Mouse (Mus musculus): ENCODE measurements at regions not wholly inside any gene's neighbourhood (a gene's known extent, or its start where the extent isn't known, plus 50 kb on each side); places are given as distances from the start of the nearest gene placed in this dataset.

DNA sequence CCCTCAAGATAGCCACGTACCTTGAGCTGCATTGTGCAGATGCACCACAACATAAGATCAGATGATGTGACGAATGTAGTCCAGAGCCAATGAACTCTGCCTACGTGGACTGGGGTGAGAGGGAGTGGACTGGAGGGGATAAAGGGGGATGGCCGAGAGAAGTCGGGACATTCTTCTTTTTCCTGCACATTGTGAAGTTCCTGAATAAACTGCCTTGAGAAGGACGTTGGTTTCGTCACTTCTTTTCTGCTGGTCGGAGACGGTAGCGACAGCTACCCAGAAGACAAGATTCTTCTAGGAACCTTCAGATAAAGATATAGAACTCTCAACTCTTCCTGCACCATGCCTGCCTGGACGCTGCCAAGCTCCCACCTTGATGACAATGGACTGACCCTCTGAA, 107.1 kb upstream of the Slc22a22 start:
- Histone ChIP-seq H3K36me3 (ENCODE audit: control insufficient read depth, insufficient read depth, low read length) (no peaks in the 10 kb centered on the region), H3K27ac (ENCODE audit: insufficient read depth, low read length) (no peak overlapping the region), H3K4me1 (ENCODE audit: control insufficient read depth, insufficient read depth, insufficient read length) (no peaks in the 10 kb centered on the region), H3K4me3 (ENCODE audit: extremely low read depth, insufficient read depth, insufficient read length) (no peak overlapping the region), H3K27me3 (ENCODE audit: control insufficient read depth, insufficient read depth, low read length) (no peaks in the 10 kb centered on the region)
- DNase-seq (ENCODE audit: low read depth in 1 of 2, low spot score in 2 of 2), result no peak
- WGBS, result 88% methylated on average over 11 of the region's 11 CpGs
- TF ChIP-seq CTCF (IDR thresholded peaks at IDR 0.05; ENCODE audit: extremely low read depth, insufficient read depth, insufficient read length, insufficient replicate concordance) (no peak), POLR2A (IDR thresholded peaks at IDR 0.05; ENCODE audit: low read depth, low read length) (no peak)

DNA sequence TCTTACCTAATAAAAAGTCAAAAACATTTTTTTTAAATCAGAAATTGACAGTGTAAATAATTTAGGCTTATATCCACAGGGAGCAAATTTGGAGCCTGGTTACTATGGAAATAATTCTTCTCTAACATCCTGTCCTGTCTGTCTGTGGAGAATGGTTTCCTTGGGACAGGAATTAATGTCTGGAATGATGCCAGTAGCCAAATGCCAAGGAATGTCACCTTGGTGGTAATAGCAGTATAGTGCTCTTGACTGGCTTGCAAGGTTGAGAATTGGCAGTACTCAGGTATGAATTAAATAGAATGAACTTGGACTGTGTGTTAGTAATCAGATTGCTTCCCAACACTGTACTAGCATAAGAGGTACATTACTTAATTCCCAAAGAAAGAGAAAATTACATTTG, 103.8 kb upstream of the Slc22a22 start:
- Histone ChIP-seq H3K4me1 (ENCODE audit: control insufficient read depth, insufficient read depth, insufficient read length) (no peaks in the 10 kb centered on the region), H3K27me3 (ENCODE audit: control insufficient read depth, insufficient read depth, low read length) (no peaks in the 10 kb centered on the region), H3K4me3 (ENCODE audit: extremely low read depth, insufficient read depth, insufficient read length) (no peak overlapping the region), H3K36me3 (ENCODE audit: control insufficient read depth, insufficient read depth, low read length) (no peaks in the 10 kb centered on the region), H3K27ac (ENCODE audit: insufficient read depth, low read length) (no peak overlapping the region)
- DNase-seq (ENCODE audit: low read depth in 1 of 2, low spot score in 2 of 2), result no peak
- TF ChIP-seq POLR2A (IDR thresholded peaks at IDR 0.05; ENCODE audit: low read depth, low read length), result no peak
- no peak for TF ChIP-seq CTCF (IDR thresholded peaks at IDR 0.05; ENCODE audit: extremely low read depth, insufficient read depth, insufficient read length, insufficient replicate concordance)

DNA sequence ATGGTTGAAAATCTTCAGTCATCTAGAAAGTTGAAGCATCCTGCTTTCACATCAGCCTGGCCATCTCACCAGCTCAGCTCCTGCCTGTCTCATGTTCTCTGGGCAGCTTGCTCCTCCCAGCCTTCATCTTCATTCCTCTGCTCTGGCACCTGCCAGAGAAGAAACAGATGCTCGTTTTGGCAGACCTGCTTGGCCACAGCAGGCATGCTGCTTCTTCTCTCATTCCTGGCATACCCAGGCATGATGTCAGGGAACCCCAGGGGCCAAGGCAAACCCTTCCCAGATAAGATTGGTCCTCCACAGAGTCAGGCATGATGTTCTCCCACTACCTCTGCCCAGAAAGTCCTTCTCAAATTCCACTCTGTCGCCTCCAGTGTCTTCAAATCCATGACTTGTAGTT, 101.4 kb upstream of the Slc22a22 start:
- 70% methylated on average over 2 of the region's 2 CpGs for WGBS

DNA sequence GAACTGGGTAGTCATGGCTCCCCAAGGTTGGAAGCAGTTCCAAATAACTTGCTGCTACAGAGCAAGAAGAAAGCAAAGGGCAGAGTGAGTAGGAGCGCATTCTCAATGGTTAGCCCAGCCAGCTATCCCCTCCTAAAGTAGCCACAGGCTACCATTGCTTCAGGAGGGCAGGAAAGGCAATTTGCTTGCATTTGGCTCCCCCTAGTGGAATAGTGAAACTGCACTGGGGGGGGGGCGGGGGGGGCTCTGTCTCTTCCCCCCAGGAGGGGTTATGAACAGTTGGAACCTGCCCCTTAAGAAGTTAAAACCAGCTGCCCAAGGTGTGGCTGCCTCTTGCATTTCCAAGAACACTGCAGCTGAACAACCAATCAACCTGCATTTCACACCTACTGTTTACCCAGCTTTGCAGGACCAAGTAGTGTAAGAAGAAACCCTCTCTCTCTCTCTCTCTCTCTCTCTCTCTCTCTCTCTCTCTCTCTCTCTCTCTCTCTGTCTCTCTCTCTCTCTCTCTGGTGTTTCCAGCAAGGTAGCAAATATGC, 96.7 kb upstream of the Slc22a22 start:
- H3K4me3 ChIP-seq (ENCODE audit: extremely low read depth, insufficient read depth, insufficient read length), result no peak overlapping the region
- no peak for TF ChIP-seq POLR2A (IDR thresholded peaks at IDR 0.05; ENCODE audit: low read depth, low read length)
- no peak for TF ChIP-seq CTCF (IDR thresholded peaks at IDR 0.05; ENCODE audit: extremely low read depth, insufficient read depth, insufficient read length, insufficient replicate concordance)
- no peaks in the 10 kb centered on the region for H3K36me3 ChIP-seq (ENCODE audit: control insufficient read depth, insufficient read depth, low read length)
- no peaks in the 10 kb centered on the region for H3K4me1 ChIP-seq (ENCODE audit: control insufficient read depth, insufficient read depth, insufficient read length)
- WGBS, result 47% methylated on average over 2 of the region's 2 CpGs
- H3K27ac ChIP-seq (ENCODE audit: insufficient read depth, low read length), result no peak overlapping the region
- DNase-seq (ENCODE audit: low read depth in 1 of 2, low spot score in 2 of 2), result no peak
- H3K27me3 ChIP-seq (ENCODE audit: control insufficient read depth, insufficient read depth, low read length), result no peaks in the 10 kb centered on the region

More for the DNA sequence above, 101.4 kb upstream of the Slc22a22 start:
- Histone ChIP-seq H3K36me3 (ENCODE audit: control insufficient read depth, insufficient read depth, low read length) (no peaks in the 10 kb centered on the region), H3K4me1 (ENCODE audit: control insufficient read depth, insufficient read depth, insufficient read length) (no peaks in the 10 kb centered on the region), H3K27me3 (ENCODE audit: control insufficient read depth, insufficient read depth, low read length) (no peaks in the 10 kb centered on the region), H3K27ac (ENCODE audit: insufficient read depth, low read length) (no peak overlapping the region), H3K4me3 (ENCODE audit: extremely low read depth, insufficient read depth, insufficient read length) (no peak overlapping the region)
- no peak for DNase-seq (ENCODE audit: low read depth in 1 of 2, low spot score in 2 of 2)
- no peak for TF ChIP-seq POLR2A (IDR thresholded peaks at IDR 0.05; ENCODE audit: low read depth, low read length)
- no peak for TF ChIP-seq CTCF (IDR thresholded peaks at IDR 0.05; ENCODE audit: extremely low read depth, insufficient read depth, insufficient read length, insufficient replicate concordance)

DNA sequence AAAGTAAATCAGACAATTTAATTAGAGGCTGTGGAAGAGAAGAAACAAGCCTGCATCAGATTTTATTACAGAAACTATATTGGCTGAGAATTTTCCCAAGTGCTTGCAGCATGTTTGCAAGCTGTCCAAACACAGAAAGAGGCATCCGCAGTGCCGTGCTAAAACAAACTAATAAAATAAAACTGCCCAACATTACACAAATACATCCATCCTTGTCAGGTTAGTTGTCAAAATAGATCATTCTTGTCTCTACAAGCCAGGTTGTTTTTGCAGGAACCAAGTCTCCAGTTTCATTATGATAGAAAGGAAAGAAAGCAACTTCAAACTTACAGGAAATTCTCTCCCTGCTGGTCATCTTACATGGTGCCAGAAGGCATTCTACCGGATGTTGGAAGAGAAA, 95.0 kb upstream of the Slc22a22 start:
- Histone ChIP-seq H3K27me3 (ENCODE audit: control insufficient read depth, insufficient read depth, low read length) (no peaks in the 10 kb centered on the region), H3K4me1 (ENCODE audit: control insufficient read depth, insufficient read depth, insufficient read length) (no peaks in the 10 kb centered on the region), H3K36me3 (ENCODE audit: control insufficient read depth, insufficient read depth, low read length) (no peaks in the 10 kb centered on the region), H3K4me3 (ENCODE audit: extremely low read depth, insufficient read depth, insufficient read length) (no peak overlapping the region), H3K27ac (ENCODE audit: insufficient read depth, low read length) (no peak overlapping the region)
- DNase-seq (ENCODE audit: low read depth in 1 of 2, low spot score in 2 of 2), result no peak
- 85% methylated on average over 3 of the region's 3 CpGs for WGBS
- no peak for TF ChIP-seq CTCF (IDR thresholded peaks at IDR 0.05; ENCODE audit: extremely low read depth, insufficient read depth, insufficient read length, insufficient replicate concordance)
- TF ChIP-seq POLR2A (IDR thresholded peaks at IDR 0.05; ENCODE audit: low read depth, low read length), result no peak

DNA sequence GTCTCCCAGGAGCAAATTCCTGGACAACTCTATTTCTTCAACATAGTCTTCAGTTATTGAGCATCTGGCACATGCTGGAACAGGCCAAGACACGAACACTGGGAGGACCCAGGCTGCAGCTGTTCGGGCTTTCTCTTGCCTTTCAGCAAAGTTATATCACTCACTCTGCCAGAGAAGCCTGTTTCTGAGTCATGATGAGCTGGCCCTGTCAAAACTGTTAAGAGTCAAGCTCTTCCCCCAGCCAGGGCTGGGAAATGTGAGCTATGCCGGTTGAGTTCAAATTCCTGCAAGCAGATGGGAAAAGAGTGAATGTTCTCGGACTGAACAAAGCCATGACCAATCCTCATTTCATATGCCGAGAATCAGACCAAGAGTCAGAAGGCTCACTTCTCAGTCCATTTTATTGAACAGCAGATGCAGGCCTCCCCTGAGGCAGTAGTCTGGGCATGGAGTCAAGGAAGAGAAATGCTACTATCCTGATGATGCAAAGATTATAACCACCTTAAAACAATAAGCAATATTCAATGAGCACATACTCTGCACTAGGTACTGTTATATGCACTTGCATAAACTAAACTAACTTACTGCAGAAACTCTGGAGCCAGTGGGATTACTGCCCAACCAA, 90.7 kb upstream of the Slc22a22 start:
- no peak overlapping the region for H3K4me3 ChIP-seq (ENCODE audit: extremely low read depth, insufficient read depth, insufficient read length)
- no peak for DNase-seq (ENCODE audit: low read depth in 1 of 2, low spot score in 2 of 2)
- no peaks in the 10 kb centered on the region for H3K27me3 ChIP-seq (ENCODE audit: control insufficient read depth, insufficient read depth, low read length)
- WGBS, result 86% methylated on average over 5 of the region's 5 CpGs
- no peaks in the 10 kb centered on the region for H3K36me3 ChIP-seq (ENCODE audit: control insufficient read depth, insufficient read depth, low read length)
- no peak overlapping the region for H3K27ac ChIP-seq (ENCODE audit: insufficient read depth, low read length)
- TF ChIP-seq CTCF (IDR thresholded peaks at IDR 0.05; ENCODE audit: extremely low read depth, insufficient read depth, insufficient read length, insufficient replicate concordance), result no peak
- no peak for TF ChIP-seq POLR2A (IDR thresholded peaks at IDR 0.05; ENCODE audit: low read depth, low read length)
- H3K4me1 ChIP-seq (ENCODE audit: control insufficient read depth, insufficient read depth, insufficient read length), result no peaks in the 10 kb centered on the region

DNA sequence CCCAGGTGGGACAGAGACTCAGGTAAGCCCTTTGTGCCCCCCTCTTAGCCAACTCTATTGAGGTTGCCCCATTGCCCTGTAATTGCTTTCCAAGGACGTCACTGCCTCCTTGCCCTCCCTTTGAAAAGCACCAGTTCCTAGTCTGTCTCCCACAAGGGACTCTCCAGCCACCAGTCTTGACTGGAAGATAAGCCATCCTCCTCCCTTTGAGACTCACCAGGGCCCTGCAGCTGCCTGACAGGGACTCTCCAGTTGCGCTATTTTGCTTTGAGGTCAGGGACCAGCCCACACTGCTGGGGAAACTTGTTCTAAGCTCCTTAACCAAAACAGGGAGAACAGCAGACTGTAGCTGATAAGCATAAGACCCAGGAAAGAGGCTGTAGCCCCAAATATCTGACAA, 69.7 kb upstream of the Slc22a22 start:
- Histone ChIP-seq H3K27me3 (ENCODE audit: control insufficient read depth, insufficient read depth, low read length) (no peaks in the 10 kb centered on the region), H3K36me3 (ENCODE audit: control insufficient read depth, insufficient read depth, low read length) (no peaks in the 10 kb centered on the region), H3K4me3 (ENCODE audit: extremely low read depth, insufficient read depth, insufficient read length) (no peak overlapping the region), H3K27ac (ENCODE audit: insufficient read depth, low read length) (no peak overlapping the region), H3K4me1 (ENCODE audit: control insufficient read depth, insufficient read depth, insufficient read length) (no peaks in the 10 kb centered on the region)
- no peak for TF ChIP-seq POLR2A (IDR thresholded peaks at IDR 0.05; ENCODE audit: low read depth, low read length)
- no peak for TF ChIP-seq CTCF (IDR thresholded peaks at IDR 0.05; ENCODE audit: extremely low read depth, insufficient read depth, insufficient read length, insufficient replicate concordance)
- DNase-seq (ENCODE audit: low read depth in 1 of 2, low spot score in 2 of 2), result no peak
- WGBS, result 66% methylated on average over 2 of the region's 2 CpGs
